Mouse (Mus musculus) skeletal muscle tissue, adult 2 months (tissue): ENCODE results near the gene Jmjd6.

Experiments used
- DNase-seq: peaks from one replicate; pipeline ENCODE4 v3.0.0-alpha.2; 2012; ENCODE audit warnings: low read depth, low spot score

Gene Jmjd6

GRCm38 (mm10) chr11:116843261-116844233 lies at the start of gene Jmjd6, which contains the start of gene Mettl23:
Jmjd6 (minus strand) TSS chr11:116843449.
Mettl23 (plus strand) TSS chr11:116843278.
- peak; percentile 99 for DNase-seq

- no peak for DNase-seq
Measured at GRCm38 (mm10) chr11:116887136-116887535, 43.9 kb upstream of the Jmjd6 start.

DNA sequence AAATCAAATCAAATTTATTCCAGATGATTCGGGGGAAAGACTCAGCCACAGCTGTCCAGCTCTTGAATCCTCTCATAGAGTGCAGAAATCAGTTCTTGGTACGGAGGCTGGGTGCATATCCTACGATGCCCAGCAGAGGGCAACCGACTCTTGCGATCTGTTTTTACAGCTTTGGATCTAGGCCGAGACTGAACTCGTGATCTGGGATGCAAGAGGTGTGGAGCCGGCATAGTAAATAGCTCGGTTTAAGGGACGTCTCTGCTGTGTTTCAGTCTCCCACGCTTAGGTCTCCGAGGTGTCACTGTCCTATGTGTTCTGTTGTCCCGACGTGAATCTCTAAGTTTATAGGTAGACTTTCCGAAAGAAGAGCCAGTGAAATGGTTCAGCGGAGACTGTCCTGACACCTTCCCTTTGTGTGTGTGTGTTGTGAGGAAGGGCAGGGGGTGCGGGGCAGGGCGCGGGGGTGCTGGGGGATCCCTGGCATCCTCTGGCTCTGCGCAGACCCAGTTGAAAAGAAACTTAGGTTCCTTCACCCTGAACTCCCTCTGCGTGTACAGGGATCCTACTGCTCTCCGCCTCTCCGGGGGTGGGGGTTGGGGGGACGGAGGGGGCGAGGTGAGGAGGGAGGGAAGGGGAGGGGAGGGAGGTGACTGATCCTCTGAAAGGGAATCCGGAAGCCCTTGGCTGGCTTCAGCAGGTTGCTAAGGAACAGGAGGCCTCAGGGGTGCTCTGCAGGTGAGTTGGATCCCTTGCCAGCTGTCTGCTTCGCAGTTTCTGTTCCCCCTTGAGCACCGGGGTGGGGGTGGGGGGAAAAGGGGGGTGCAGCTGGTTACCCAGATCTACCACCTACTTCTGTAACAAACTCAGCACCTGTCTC lies 42.3 kb upstream of the Jmjd6 start:
- peak; percentile 84 for DNase-seq

- no peak for DNase-seq
Measured at GRCm38 (mm10) chr11:116884061-116884460, 40.8 kb upstream of the Jmjd6 start.

DNA sequence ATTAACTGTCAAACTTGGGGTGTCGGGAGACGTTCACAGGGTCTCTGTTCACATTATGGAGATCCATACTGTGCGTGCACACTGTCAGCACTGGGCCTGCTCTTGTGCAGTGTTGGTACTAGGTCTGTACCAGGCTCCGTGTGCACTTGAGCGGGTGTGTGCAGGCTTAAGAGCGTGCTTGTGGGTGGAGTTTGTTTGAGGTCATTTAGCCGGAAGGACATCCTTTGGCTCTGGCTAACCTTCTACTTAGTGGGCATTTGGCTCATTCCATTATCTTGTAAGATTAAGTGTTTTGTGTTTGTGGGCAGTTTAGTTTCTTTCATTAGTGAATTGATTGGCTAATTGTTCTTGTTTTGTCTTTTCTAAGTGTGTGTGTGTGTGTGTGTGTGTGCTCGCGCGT lies 39.2 kb upstream of the Jmjd6 start:
- no peak for DNase-seq

DNA sequence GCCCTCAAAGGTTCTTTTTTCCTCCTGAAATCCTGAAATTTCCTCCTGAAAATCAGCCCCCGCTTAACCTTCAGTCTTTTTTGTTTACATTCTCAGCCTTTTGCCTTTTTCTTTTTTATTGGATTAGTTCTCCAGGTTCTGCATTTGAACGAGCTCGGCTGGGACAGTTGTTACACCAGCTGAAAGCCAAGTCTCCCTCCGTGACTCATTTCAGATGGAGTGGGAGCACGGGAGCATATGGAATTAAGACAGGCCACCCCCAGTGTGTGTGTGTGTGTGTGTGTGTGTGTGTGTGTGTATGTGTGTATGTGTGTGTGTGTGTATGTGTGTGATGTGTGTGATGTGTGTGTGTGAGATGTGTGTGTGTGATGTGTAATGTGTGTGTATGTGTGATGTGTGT lies 38.2 kb upstream of the Jmjd6 start:
- no peak for DNase-seq

DNA sequence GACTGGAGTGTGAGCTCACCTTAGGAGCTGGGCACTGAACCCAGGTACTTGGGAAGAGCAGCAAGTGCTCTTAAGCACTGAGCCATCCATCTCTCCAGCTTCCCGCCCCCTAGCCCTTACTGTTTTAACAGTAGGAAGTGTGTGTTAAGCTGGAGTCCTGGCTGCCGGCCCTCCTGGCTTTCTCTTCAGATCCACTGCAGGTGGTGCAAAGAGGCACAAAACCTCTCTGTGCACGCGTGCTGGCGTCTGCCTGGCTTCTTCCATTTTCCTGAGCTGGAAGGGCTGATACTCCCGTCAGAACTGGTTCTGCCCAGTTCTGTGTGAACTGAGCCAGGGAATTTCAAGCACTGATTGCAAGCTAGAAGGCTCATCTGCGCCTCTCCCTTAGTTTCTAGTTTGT lies 37.6 kb upstream of the Jmjd6 start:
- no peak for DNase-seq

DNA sequence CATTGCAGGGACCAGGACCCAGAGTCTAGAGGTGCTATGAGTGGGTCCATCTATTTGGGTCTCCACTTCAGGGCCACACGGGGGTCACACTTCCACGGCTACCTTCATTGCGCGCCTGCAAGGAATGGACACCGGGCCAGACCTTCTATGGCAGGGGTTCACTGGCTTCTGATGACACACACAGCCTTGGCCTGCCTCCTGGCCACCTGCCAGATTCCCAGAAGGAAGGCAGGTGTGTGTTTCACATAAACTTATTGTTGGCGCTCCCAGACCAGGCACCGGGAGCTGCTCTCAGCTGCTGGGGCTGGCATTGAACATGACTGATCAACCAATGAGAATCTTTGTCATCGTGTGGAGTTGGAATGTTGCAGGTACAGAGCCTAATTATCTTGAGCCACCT lies 35.2 kb upstream of the Jmjd6 start:
- no peak for DNase-seq

DNA sequence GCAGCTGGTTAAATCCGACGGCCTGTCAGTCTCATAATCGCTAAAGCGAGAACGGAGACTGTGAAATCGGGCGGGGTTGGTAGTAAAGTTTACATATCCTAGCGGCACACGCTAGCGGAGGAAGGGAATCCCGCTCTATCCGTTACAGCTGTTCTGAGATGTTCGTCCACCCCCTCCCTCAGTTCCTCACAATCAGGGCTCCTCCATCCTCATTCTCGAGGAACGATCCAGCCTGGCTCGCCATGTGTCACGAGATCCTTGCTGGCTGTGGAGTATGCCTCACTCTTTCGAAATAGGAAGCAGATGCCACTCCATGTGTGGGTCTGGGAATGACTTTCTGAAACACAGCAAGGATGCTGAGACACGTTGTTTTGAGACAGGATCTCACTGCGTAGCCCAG lies 30.7 kb upstream of the Jmjd6 start:
- no peak for DNase-seq

DNA sequence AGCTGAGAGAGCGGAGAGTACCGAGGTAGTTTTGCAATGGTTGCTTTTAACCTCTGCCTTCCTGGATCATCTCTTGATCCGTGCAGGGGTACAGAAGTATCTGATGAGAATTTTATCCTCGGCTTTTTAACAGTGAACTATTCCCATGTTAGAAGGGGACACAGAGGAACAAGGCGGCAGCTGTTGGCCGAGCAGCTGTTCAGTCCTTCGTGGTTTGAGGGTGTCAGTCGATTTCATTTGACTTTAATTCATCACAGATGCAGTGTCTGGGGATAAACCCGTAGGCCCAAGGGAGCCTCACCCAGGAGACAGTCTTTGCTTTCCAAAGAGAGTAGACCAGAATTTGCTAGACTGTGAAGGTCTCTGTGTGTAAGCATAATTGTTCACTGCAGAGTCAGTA lies 28.3 kb upstream of the Jmjd6 start:
- no peak for DNase-seq

DNA sequence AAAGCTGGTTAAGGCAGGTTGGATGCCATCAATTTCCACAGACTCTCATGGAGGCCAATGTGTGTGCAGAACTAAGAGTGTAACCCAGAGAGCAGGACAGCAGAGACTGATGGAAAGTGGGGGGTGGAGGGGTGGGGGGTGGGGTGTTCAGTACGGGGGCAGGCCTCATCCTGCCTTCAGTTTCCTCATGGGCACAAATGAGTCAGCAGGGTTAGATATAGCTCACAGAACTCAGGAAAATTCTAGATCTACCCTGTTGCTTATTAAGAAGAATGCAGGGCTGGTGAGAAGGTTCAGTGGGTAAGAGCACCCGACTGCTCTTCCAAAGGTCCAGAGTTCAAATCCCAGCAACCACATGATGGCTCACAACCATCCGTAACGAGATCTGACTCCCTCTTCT lies 26.4 kb upstream of the Jmjd6 start:
- DNase-seq, result no peak

DNA sequence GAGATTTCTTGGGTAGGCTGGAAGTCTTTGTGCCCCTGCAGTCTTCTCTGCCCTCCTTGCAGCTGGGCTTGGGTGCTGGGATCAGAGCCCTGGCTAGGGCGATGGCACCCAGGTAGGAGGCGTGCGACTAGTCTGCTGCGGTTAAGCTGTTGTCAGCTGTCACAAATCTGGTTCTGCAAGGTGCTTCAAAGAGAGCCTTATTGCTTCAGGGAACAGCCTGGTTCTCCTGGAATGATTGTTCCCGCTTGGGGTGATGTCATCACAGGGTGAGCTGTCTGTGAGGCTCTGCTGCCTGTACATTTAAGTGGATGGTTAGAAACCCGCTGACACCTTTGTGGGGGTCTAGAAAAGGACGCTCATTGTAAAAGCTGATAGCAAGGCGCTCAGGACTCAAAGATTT lies 26.0 kb upstream of the Jmjd6 start:
- DNase-seq, result no peak

- peak; percentile 76 for DNase-seq
Measured at GRCm38 (mm10) chr11:116868129-116868528, 24.9 kb upstream of the Jmjd6 start.

- no peak for DNase-seq
Measured at GRCm38 (mm10) chr11:116865945-116866585, 22.8 kb upstream of the Jmjd6 start.

DNA sequence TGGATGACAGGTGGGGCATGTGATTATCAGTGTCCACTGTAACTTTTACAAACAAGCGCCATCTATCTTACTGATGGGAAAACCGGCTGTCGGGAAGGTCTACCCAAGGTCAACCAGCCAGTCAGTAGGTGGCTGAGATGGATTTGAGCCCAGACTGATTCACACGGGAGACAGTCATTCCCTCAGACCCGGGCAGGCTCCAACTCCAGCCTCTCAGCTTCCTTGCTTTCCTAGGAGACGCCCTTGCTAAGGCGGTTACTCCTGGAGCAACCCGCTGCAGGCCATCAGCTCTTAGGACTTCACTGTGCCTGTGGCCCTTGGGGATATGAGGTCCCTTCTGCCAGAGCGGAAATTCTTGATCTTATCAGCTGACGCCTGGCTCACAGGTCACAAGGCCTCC lies 21.2 kb upstream of the Jmjd6 start:
- DNase-seq, result no peak

DNA sequence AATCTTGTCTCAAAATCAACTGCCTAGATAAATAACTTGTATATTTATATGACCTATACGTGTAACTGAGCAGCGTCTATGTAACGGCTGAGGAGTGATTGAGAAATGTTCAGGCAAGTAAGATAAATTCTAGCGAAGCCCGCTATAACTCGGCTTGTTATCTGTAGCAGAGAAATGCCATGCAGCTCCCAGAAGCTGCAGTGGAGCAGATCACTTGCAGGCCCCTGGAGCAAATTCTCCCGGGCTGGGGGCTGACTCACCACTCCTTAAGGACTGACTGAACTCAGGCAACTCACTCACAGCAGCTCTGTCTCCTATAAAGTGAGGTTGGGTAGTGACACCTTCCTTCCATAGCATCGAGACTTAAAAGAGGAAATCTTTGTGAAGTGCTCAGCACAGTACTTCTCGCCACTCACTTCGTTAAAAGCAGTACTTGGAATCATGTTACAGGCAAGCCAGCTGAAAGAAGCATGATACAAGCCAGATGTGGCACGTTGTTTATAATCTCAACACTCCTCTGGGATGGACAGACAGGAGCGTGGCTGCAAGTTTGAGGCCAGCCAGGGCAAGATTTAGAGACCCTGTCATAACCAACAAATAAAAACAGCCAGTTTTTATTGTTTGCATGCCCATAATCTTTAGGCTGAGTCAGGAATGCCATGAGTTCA lies 14.1 kb upstream of the Jmjd6 start:
- DNase-seq, result no peak

GRCm38 (mm10) chr11:116854279-116854678 lies 11.0 kb upstream of the Jmjd6 start:
- no peak for DNase-seq

- peak; percentile 95 for DNase-seq
Measured at GRCm38 (mm10) chr11:116853512-116853928, 10.3 kb upstream of the Jmjd6 start.

GRCm38 (mm10) chr11:116852891-116853511 lies 9.8 kb upstream of the Jmjd6 start, which contains the start of gene Srsf2:
Srsf2 (minus strand) TSS chr11:116853094.
- DNase-seq, result peak; percentile 96

DNA sequence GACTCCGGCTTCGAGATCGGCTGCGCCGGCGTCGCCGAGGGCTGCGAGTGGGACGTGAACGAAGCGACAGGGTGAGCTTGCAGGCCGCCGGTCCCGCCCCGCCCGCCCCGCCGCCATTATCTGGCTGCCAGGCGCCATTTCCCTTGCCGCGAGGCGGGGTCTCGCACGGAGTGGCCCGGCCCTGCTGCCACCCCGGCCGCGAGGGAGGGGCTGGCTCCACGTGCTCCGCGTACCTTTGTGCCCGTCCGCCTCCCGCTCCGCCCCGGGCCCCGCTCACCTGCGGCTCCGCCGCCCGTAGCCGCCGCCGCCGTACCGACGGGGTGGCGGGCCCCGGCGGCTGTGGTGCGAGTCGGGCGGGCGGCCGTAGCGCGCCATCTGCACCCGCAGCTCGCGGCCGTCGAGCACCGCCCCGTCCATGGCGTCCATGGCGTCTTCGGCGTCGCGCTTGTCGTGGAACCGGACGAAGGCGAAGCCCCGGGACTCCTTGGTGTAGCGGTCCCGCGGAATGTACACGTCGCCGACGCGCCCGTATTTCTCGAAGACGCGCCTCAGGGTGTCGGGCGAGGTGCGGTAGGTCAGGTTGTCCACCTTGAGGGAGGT lies 9.1 kb upstream of the Jmjd6 start, which contains the start of gene Mfsd11:
Gene Mfsd11 (plus strand): TSS at position 150 of the 600 bp plus-strand sequence.
- peak; percentile 62 for DNase-seq
